Mouse (Mus musculus) cortical plate, adult 2 months (tissue): ENCODE measurements around the gene Aldh6a1. TPM values are rescaled to one million over a fixed set of nuclear protein-coding genes. Genes with fewer than 3 reads are reported as not detected.

Experiments
- H3K27ac ChIP-seq: fragments of 200-500 bp; 2 replicates; pipeline ENCODE4 v1.5.1; 2012; ENCODE audit warnings: low read length, control low read depth, inconsistent platforms; ENCODE audit not compliant: insufficient read depth
- H3K4me1 ChIP-seq: fragments of 200-500 bp; 2 replicates; pipeline ENCODE4 v1.6.1; 2011; ENCODE audit warnings: low read length; ENCODE audit not compliant: control insufficient read depth, insufficient read depth
- H3K4me3 ChIP-seq: fragments of 200-500 bp; 2 replicates; pipeline ENCODE4 v1.5.1; 2011; ENCODE audit warnings: mild to moderate bottlenecking, low read length, control low read depth; ENCODE audit not compliant: insufficient read depth
- CTCF ChIP-seq: fragments of 200-500 bp; IDR thresholded peaks from 2 replicates; pipeline ENCODE4 v1.5.1; 2011; ENCODE audit warnings: mild to moderate bottlenecking, control low read depth, low read length; ENCODE audit not compliant: insufficient read depth; ENCODE audit errors: extremely low read depth
- POLR2A ChIP-seq: fragments of 200-500 bp; IDR thresholded peaks from 2 replicates; pipeline ENCODE4 v1.6.1; 2011; ENCODE audit warnings: mild to moderate bottlenecking, low read length, control low read depth; ENCODE audit not compliant: insufficient read depth; ENCODE audit errors: extremely low read depth
- polyA plus RNA-seq: library from polyadenylated mRNA; depleted of rRNA; stranded (reverse); fragments of >200 nt; gene quantifications from 2 replicates; pipeline ENCODE4 v1.2.3, GENCODE M21; 2012; rRNA removed

Gene Aldh6a1
- 55.8 and 56.9 TPM in 2 replicates for polyA plus RNA-seq

- H3K4me1 ChIP-seq, result no peaks in the 10 kb centered on the region
- 0 out of 2 replicates have a peak within 1 kb of the TSS, but pooled peaks have one; percentile 12 for H3K27ac ChIP-seq
- TF ChIP-seq POLR2A, result peak; percentile 98
- TF ChIP-seq CTCF, result no peak
- H3K4me3 ChIP-seq, result peak within 1 kb of the TSS; percentile 49
These were observed at the start of gene Aldh6a1, which contains the start of gene Lin52 for GRCm38 (mm10) chr12:84450718-84451646. Aldh6a1 (minus strand) TSS chr12:84451004. Lin52 (plus strand) TSS chr12:84451422.

GRCm38 (mm10) chr12:84496795-84497194 is 46.0 kb upstream of the Aldh6a1 start:
- Histone ChIP-seq H3K27ac (no peak overlapping the region), H3K4me1 (no peaks in the 10 kb centered on the region), H3K4me3 (no peak overlapping the region)
- TF ChIP-seq CTCF (no peak), POLR2A (no peak)

GRCm38 (mm10) chr12:84487324-84488056 is 36.7 kb upstream of the Aldh6a1 start:
- H3K4me3 ChIP-seq, result no peak overlapping the region
- TF ChIP-seq CTCF (no peak), POLR2A (no peak)
- no peak overlapping the region for H3K27ac ChIP-seq

GRCm38 (mm10) chr12:84482778-84483585 is 32.2 kb upstream of the Aldh6a1 start:
- Histone ChIP-seq H3K27ac (no peak overlapping the region), H3K4me1 (no peaks in the 10 kb centered on the region), H3K4me3 (no peak overlapping the region)
- no peak for TF ChIP-seq CTCF
- no peak for TF ChIP-seq POLR2A

More at GRCm38 (mm10) chr12:84487324-84488056, 36.7 kb upstream of the Aldh6a1 start:
- no peaks in the 10 kb centered on the region for H3K4me1 ChIP-seq

GRCm38 (mm10) chr12:84481251-84481650 is 30.4 kb upstream of the Aldh6a1 start:
- Histone ChIP-seq H3K27ac (no peak overlapping the region), H3K4me3 (no peak overlapping the region), H3K4me1 (no peaks in the 10 kb centered on the region)
- TF ChIP-seq CTCF (no peak), POLR2A (no peak)

- no peaks in the 10 kb centered on the region for H3K4me1 ChIP-seq
- no peak overlapping the region for H3K27ac ChIP-seq
- H3K4me3 ChIP-seq, result no peak overlapping the region
- TF ChIP-seq CTCF (no peak), POLR2A (no peak)
These were observed 28.1 kb upstream of the Aldh6a1 start for GRCm38 (mm10) chr12:84478937-84479336.

GRCm38 (mm10) chr12:84468701-84469100 is 17.9 kb upstream of the Aldh6a1 start:
- Histone ChIP-seq H3K27ac (no peak overlapping the region), H3K4me3 (no peak overlapping the region), H3K4me1 (no peaks in the 10 kb centered on the region)
- no peak for TF ChIP-seq POLR2A

GRCm38 (mm10) chr12:84462856-84463255 is 12.1 kb upstream of the Aldh6a1 start:
- no peak overlapping the region for H3K4me3 ChIP-seq
- no peak for TF ChIP-seq CTCF
- no peak for TF ChIP-seq POLR2A
- no peak overlapping the region for H3K27ac ChIP-seq
- no peaks in the 10 kb centered on the region for H3K4me1 ChIP-seq

GRCm38 (mm10) chr12:84461416-84461815 is 10.6 kb upstream of the Aldh6a1 start:
- H3K27ac ChIP-seq, result no peak overlapping the region
- no peak for TF ChIP-seq CTCF
- TF ChIP-seq POLR2A, result no peak

More at GRCm38 (mm10) chr12:84461416-84461815, 10.6 kb upstream of the Aldh6a1 start:
- H3K4me1 ChIP-seq, result no peaks in the 10 kb centered on the region; the same call in 1 of the 2 replicates
- no peak overlapping the region for H3K4me3 ChIP-seq
